Mouse (Mus musculus) CH12.LX (cell line): ENCODE results near the gene Mitf. TPM values are rescaled to one million over a fixed set of nuclear protein-coding genes. Genes with fewer than 3 reads are reported as not detected.

Experiments used
- DNase-seq: peaks from one replicate; pipeline ENCODE4 v3.0.0-alpha.2; 2013; ENCODE audit errors: extremely low read depth
- H3K27ac ChIP-seq: 2 replicates; pipeline ENCODE4 v1.5.1; 2012; ENCODE audit warnings: low read depth, mild to moderate bottlenecking, control low read depth, moderate library complexity; ENCODE audit not compliant: insufficient read depth
- H3K27me3 ChIP-seq: replicated peaks from 2 replicates; pipeline ENCODE3; 2012; ENCODE audit warnings: inconsistent platforms
- H3K36me3 ChIP-seq, 2 experiments: replicated peaks in 1 of 2; 2 replicates each; pipeline versions ENCODE3 to v1.6.1; 2012; ENCODE audit warnings: inconsistent platforms in 1 of 2, low read length in 1 of 2, mild to moderate bottlenecking in 1 of 2, mixed read lengths in 1 of 2, moderate library complexity in 1 of 2; ENCODE audit not compliant: control insufficient read depth in 1 of 2, insufficient read depth in 1 of 2
- H3K4me1 ChIP-seq, 2 experiments: 2 replicates each; pipeline ENCODE4 v1.6.1; 2012; ENCODE audit warnings: inconsistent platforms in 1 of 2, moderate library complexity in 1 of 2; ENCODE audit not compliant: insufficient read depth in 2 of 2, control insufficient read depth in 1 of 2
- H3K4me2 ChIP-seq: 2 replicates; pipeline ENCODE4 v1.6.1; 2012; ENCODE audit warnings: low read depth, mild to moderate bottlenecking, control low read depth; ENCODE audit not compliant: poor library complexity, insufficient read depth, severe bottlenecking
- H3K4me3 ChIP-seq, 3 experiments: fragments of 150-350 bp in 1 of 3; sonication (generic) in 1 of 3; replicated peaks in 1 of 3; 2 replicates each; pipeline versions ENCODE3 to v1.5.1; 2011 to 2012; ENCODE audit warnings: low read depth in 2 of 3, low read length in 2 of 3, mild to moderate bottlenecking in 2 of 3, moderate library complexity in 2 of 3, control low read depth in 1 of 3, improper control_type of control experiment in 1 of 3, inconsistent platforms in 1 of 3, mixed read lengths in 1 of 3; ENCODE audit not compliant: poor library complexity in 1 of 3
- H3K79me2 ChIP-seq: replicated peaks from 2 replicates; pipeline ENCODE4 v1.6.1; 2012; ENCODE audit warnings: mild to moderate bottlenecking, moderate library complexity; ENCODE audit not compliant: control insufficient read depth, poor library complexity, insufficient read depth, severe bottlenecking; ENCODE audit errors: extremely low read depth
- H3K9ac ChIP-seq: 2 replicates; pipeline ENCODE4 v1.6.1; 2012; ENCODE audit warnings: low read depth, mild to moderate bottlenecking, control low read depth, moderate library complexity; ENCODE audit not compliant: insufficient read depth
- H3K9me3 ChIP-seq: replicated peaks from 2 replicates; pipeline ENCODE3; 2012; ENCODE audit warnings: low read length, inconsistent platforms, mixed read lengths
- BHLHE40 ChIP-seq: IDR thresholded peaks from 2 replicates; pipeline ENCODE4 v1.6.1; 2011; ENCODE audit warnings: mild to moderate bottlenecking, low read depth, low read length, improper control_type of control experiment
- CHD2 ChIP-seq: IDR thresholded peaks from 2 replicates; pipeline ENCODE4 v1.6.1; 2011; ENCODE audit warnings: low read length, improper control_type of control experiment
- CTCF ChIP-seq, 2 experiments: IDR thresholded peaks in 1 of 2; conservative IDR thresholded peaks in 1 of 2; 2 replicates each; pipeline ENCODE4 v1.5.1; 2011 to 2012; ENCODE audit warnings: low read depth in 2 of 2, low read length in 2 of 2, improper control_type of control experiment in 1 of 2, inconsistent platforms in 1 of 2, mild to moderate bottlenecking in 1 of 2, moderate library complexity in 1 of 2
- E2F4 ChIP-seq: IDR thresholded peaks from 2 replicates; pipeline ENCODE4 v1.6.1; 2011; ENCODE audit warnings: low read depth, low read length, improper control_type of control experiment; ENCODE audit not compliant: insufficient replicate concordance
- ETS1 ChIP-seq: conservative IDR thresholded peaks from 2 replicates; pipeline ENCODE4 v1.6.1; 2012; ENCODE audit warnings: low read depth, mild to moderate bottlenecking, inconsistent platforms, low read length, improper control_type of control experiment, moderate library complexity
- JUN ChIP-seq: IDR thresholded peaks from 2 replicates; pipeline ENCODE4 v1.6.1; 2011; ENCODE audit warnings: low read depth, mild to moderate bottlenecking, low read length, improper control_type of control experiment, moderate library complexity; ENCODE audit not compliant: insufficient read depth
- KAT2A ChIP-seq: IDR thresholded peaks from 2 replicates; pipeline ENCODE4 v1.6.1; 2012; ENCODE audit warnings: low read length, improper control_type of control experiment, inconsistent platforms; ENCODE audit not compliant: insufficient replicate concordance
- MAZ ChIP-seq: IDR thresholded peaks from 2 replicates; pipeline ENCODE4 v1.6.1; 2012; ENCODE audit warnings: low read depth, mild to moderate bottlenecking, inconsistent platforms, low read length, improper control_type of control experiment, moderate library complexity
- NELFE ChIP-seq: IDR thresholded peaks from 2 replicates; pipeline ENCODE4 v1.6.1; 2011; ENCODE audit warnings: low read depth, low read length, improper control_type of control experiment
- PAX5 ChIP-seq: IDR thresholded peaks from 2 replicates; pipeline ENCODE4 v1.6.1; 2012; ENCODE audit warnings: low read length, inconsistent platforms, mixed read lengths
- RAD21 ChIP-seq: IDR thresholded peaks from 2 replicates; pipeline ENCODE4 v1.6.1; 2011; ENCODE audit warnings: low read depth, mild to moderate bottlenecking, low read length, improper control_type of control experiment, moderate library complexity
- RCOR1 ChIP-seq: conservative IDR thresholded peaks from 2 replicates; pipeline ENCODE4 v1.6.1; 2012; ENCODE audit warnings: low read depth, mild to moderate bottlenecking, inconsistent platforms, low read length, improper control_type of control experiment
- SMC3 ChIP-seq: IDR thresholded peaks from 2 replicates; pipeline ENCODE4 v1.6.1; 2011; ENCODE audit warnings: low read depth, low read length, improper control_type of control experiment
- TBP ChIP-seq: conservative IDR thresholded peaks from 2 replicates; pipeline ENCODE4 v1.6.1; 2011; ENCODE audit warnings: low read depth, low read length, improper control_type of control experiment
- TCF12 ChIP-seq: IDR thresholded peaks from 2 replicates; pipeline ENCODE4 v1.6.1; 2014; ENCODE audit warnings: low read depth, mild to moderate bottlenecking, inconsistent platforms, low read length, improper control_type of control experiment
- UBTF ChIP-seq: IDR thresholded peaks from 2 replicates; pipeline ENCODE4 v1.6.1; 2012; ENCODE audit warnings: low read depth, mild to moderate bottlenecking, inconsistent platforms, low read length, improper control_type of control experiment, moderate library complexity
- ZC3H11A ChIP-seq: IDR thresholded peaks from 2 replicates; pipeline ENCODE4 v1.6.1; 2012; ENCODE audit warnings: low read depth, mild to moderate bottlenecking, inconsistent platforms, low read length, improper control_type of control experiment
- ZMIZ1 ChIP-seq: IDR thresholded peaks from 2 replicates; pipeline ENCODE4 v1.6.1; 2012; ENCODE audit warnings: low read depth, mild to moderate bottlenecking, inconsistent platforms, low read length, improper control_type of control experiment
- dilution Hi-C: fragments of 300-500 bp; cut with MboI; formaldehyde crosslinking; loops from 2 replicates; pipeline ENCODE4 v1.14.3; 2020; ENCODE audit warnings: low sequenced_read_pairs; ENCODE audit not compliant: extremely low pct_unique_long_range_greater_than_20kb, extremely low pct_ligation_motif_present
- in situ Hi-C: fragments of 300-500 bp; cut with MboI; formaldehyde crosslinking; loops from 3 replicates; pipeline ENCODE4 v1.14.3; 2019; ENCODE audit warnings: low sequenced_read_pairs, low pct_ligation_motif_present, low pct_unique_long_range_greater_than_20kb, mixed read lengths
- polyA plus RNA-seq: library from polyadenylated mRNA; unstranded; fragments of >175 nt; gene quantifications from 2 replicates; pipeline ENCODE4 v1.2.1, GENCODE M21; 2012; ENCODE audit warnings: low read depth; ENCODE audit not compliant: insufficient read length
- total RNA-seq, 2 experiments: library from RNA; depleted of rRNA; stranded (reverse); fragments of 300-350 nt in 1 of 2; fragments of >200 nt in 1 of 2; gene quantifications; 2 replicates each; pipeline ENCODE4 v1.2.3; 2012 to 2014

Gene Mitf
- total and polyA plus RNA-seq, 3 experiments: 3.4 to 4.7 (median 3.6) TPM

- dilution Hi-C loops (no loop called here), in situ Hi-C loops (no loop called here)
- DNase-seq: no peak
- no peaks in the 10 kb centered on the region for H3K27me3 ChIP-seq
- H3K4me2 ChIP-seq: no peak overlapping the region
- H3K4me1 ChIP-seq: peaks cover 0 to 18% of the 10 kb centered on the region in 2 experiments; a peak in 2 of 4 replicates
- H3K27ac ChIP-seq: no peak overlapping the region
- TF ChIP-seq RCOR1: no peak
- no peak for TF ChIP-seq RAD21
- no peak for TF ChIP-seq ZMIZ1
- TF ChIP-seq PAX5: no peak
- TF ChIP-seq CTCF (conservative IDR thresholded peaks at IDR 0.05 in 1 of 2, IDR thresholded peaks at IDR 0.05 in 1 of 2; ENCODE audit: low read depth in 2 of 2, low read length in 2 of 2): no peak
- TF ChIP-seq KAT2A: no peak
- no peak for TF ChIP-seq E2F4
- TF ChIP-seq SMC3: no peak
- TF ChIP-seq BHLHE40: no peak
- no peak for TF ChIP-seq NELFE
- TF ChIP-seq UBTF: no peak
- TF ChIP-seq MAZ: no peak
- no peak for TF ChIP-seq JUN
- TF ChIP-seq ETS1: no peak
- no peaks in the 10 kb centered on the region for H3K79me2 ChIP-seq
- no peak overlapping the region for H3K9ac ChIP-seq
- no peak overlapping the region for H3K4me3 ChIP-seq
- H3K36me3 ChIP-seq: peaks cover 0 to 2% of the 10 kb centered on the region in 2 experiments
- no peaks in the 10 kb centered on the region for H3K9me3 ChIP-seq
Observed at GRCm38 (mm10) chr6:97951711-97952110, 144.9 kb downstream of the Mitf start.

GRCm38 (mm10) chr6:97952845-97953244, 146.0 kb downstream of the Mitf start:
- Histone ChIP-seq H3K4me2 (no peak overlapping the region), H3K4me1 (peaks cover 0 to 18% of the 10 kb centered on the region in 2 experiments; a peak in 2 of 4 replicates), H3K27ac (no peak overlapping the region), H3K27me3 (no peaks in the 10 kb centered on the region), H3K79me2 (no peaks in the 10 kb centered on the region), H3K9ac (no peak overlapping the region), H3K4me3 (no peak overlapping the region), H3K9me3 (no peaks in the 10 kb centered on the region), H3K36me3 (no peaks in the 10 kb centered on the region)
- dilution Hi-C loops (no loop called here), in situ Hi-C loops (no loop called here)
- no peak for DNase-seq
- TF ChIP-seq ZC3H11A (no peak), CHD2 (no peak), TBP (no peak), RAD21 (no peak), TCF12 (no peak)
